Mouse (Mus musculus): ENCODE results near the gene Prpf31.

Prpf31 gene

GRCm38 (mm10) chr7:3685400-3686187 is 55.8 kb downstream of the Prpf31 start:
- DNase-seq (ENCODE audit: low read depth, low spot score) = no peak

GRCm38 (mm10) chr7:3691919-3692318 is 62.1 kb downstream of the Prpf31 start:
- DNase-seq (ENCODE audit: low read depth, low spot score) = no peak
